Mouse (Mus musculus) hindbrain, embryonic 14.5 days (tissue): ENCODE results near the gene Vps8. TPM values are rescaled to one million over a fixed set of nuclear protein-coding genes. Genes with fewer than 3 reads are reported as not detected.
A peak's percentile ranks its signal among the peaks of the same experiment; 100 is the strongest.

ENCODE experiments used
- ATAC-seq: fragments of 200-750 bp; cut with Nextera tagmentation; 2 replicates; pipeline ENCODE4 v1.8.0; 2017; ENCODE audit warnings: moderate number of reproducible peaks, mild to moderate bottlenecking, moderate TSS enrichment, moderate library complexity; ENCODE audit not compliant: low FRiP score
- DNase-seq: peaks from one replicate; pipeline ENCODE4 v3.0.0-alpha.2; 2015; ENCODE audit warnings: low spot score
- H3K27ac ChIP-seq: fragments of 300-500 bp; sonication (generic); 2 replicates; pipeline ENCODE4 v1.5.1; 2014; ENCODE audit warnings: mild to moderate bottlenecking, moderate library complexity
- H3K27me3 ChIP-seq: fragments of 300-500 bp; sonication (generic); 2 replicates; pipeline ENCODE4 v1.6.1; 2014; ENCODE audit warnings: mild to moderate bottlenecking, low read length, mixed read lengths; ENCODE audit not compliant: control insufficient read depth, insufficient read depth
- H3K36me3 ChIP-seq: fragments of 300-500 bp; sonication (generic); replicated peaks from 2 replicates; pipeline ENCODE4 v1.6.1; 2014; ENCODE audit not compliant: control insufficient read depth, insufficient read depth
- H3K4me1 ChIP-seq: fragments of 300-500 bp; sonication (generic); replicated peaks from 2 replicates; pipeline ENCODE4 v1.6.1; 2014; ENCODE audit warnings: antibody characterized with exemption, low read length, mixed read lengths; ENCODE audit not compliant: control insufficient read depth, insufficient read depth
- H3K4me2 ChIP-seq: fragments of 300-500 bp; sonication (generic); replicated peaks from 2 replicates; pipeline ENCODE4 v1.6.1; 2014; ENCODE audit warnings: mild to moderate bottlenecking, moderate library complexity
- H3K4me3 ChIP-seq: fragments of 300-500 bp; sonication (generic); replicated peaks from 2 replicates; pipeline ENCODE4 v1.5.1; 2014; ENCODE audit warnings: mild to moderate bottlenecking, low read length
- H3K9ac ChIP-seq: fragments of 300-500 bp; sonication (generic); 2 replicates; pipeline ENCODE4 v1.6.1; 2014
- H3K9me3 ChIP-seq: fragments of 300-500 bp; sonication (generic); 2 replicates; pipeline ENCODE4 v1.6.1; 2016; ENCODE audit warnings: low read length; ENCODE audit not compliant: control insufficient read depth
- WGBS: fragments of 180-500 bp; shearing (Covaris S2); extraction: QIAGEN DNeasy Blood & Tissue Kit; methylation state at CpG from one replicate; pipeline ENCODE4 v1.1.7; 2014; 5-methylcytosine and 5-hydroxymethylcytosine counted together
- polyA plus RNA-seq: library from polyadenylated mRNA; unstranded; fragments of >200 nt; fragmentation: Nextera tagmentation; extraction: Ambion mirVana; gene quantifications from 2 replicates; pipeline ENCODE4 v1.2.1, GENCODE M21; 2014

Gene Vps8
- polyA plus RNA-seq, 1 experiment from 2014 or later: 37.0 TPM

DNA sequence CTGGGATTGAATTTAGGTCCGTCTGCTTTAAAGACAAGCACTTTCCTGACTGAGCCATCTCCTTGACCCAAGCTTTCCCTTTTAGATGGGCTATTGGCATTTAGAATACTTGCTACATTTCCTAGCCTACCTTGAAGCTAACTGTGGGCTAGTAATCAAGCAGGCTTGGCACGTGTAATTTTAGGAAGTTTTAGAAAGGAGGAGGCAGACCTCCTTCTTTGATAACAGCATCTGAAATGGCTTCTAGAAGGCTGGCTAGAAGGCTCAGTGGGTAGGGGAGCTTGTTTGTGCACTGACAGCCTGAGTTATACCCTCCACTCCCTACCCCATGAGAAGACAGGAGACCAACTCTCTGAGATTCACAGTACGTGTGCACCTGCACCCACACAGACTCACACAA is 9.1 kb upstream of the Vps8 start:
- DNase-seq (no peak), ATAC-seq (no peak)
- 91% methylated on average over 3 of the region's 3 CpGs for WGBS
- H3K9ac ChIP-seq: no peak overlapping the region
- no peak overlapping the region for H3K27ac ChIP-seq
- H3K36me3 ChIP-seq: no peaks in the 10 kb centered on the region
- H3K4me3 ChIP-seq: no peak overlapping the region
- H3K27me3 ChIP-seq: no peaks in the 10 kb centered on the region
- no peak overlapping the region for H3K4me2 ChIP-seq
- no peaks in the 10 kb centered on the region for H3K9me3 ChIP-seq
- no peaks in the 10 kb centered on the region for H3K4me1 ChIP-seq

DNA sequence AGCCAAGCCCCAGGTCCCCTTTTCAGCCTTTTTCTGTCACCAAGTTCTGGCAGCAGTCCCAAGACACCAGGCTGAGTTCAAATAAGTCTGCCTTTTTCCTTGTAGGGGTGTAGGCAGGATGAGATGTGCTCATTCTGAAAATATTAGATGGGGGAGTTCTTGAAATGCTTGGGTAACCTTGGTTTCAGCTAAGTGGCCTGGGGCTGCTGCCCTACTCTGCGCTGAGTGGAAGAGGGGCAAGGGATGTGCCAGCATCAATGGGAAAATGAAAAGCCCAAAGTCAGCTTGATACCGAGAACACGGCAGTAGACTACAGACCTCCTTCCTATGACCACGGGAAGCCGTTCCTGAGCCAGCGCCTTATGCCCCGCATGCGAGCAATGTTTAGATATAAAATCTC is 7.8 kb upstream of the Vps8 start:
- H3K36me3 ChIP-seq: no peaks in the 10 kb centered on the region
- H3K9ac ChIP-seq: no peak overlapping the region
- WGBS: 94% methylated on average over 8 of the region's 8 CpGs
- no peaks in the 10 kb centered on the region for H3K4me1 ChIP-seq
- H3K4me3 ChIP-seq: no peak overlapping the region
- no peak overlapping the region for H3K4me2 ChIP-seq
- no peaks in the 10 kb centered on the region for H3K9me3 ChIP-seq
- H3K27me3 ChIP-seq: no peaks in the 10 kb centered on the region
- ATAC-seq: no peak
- no peak for DNase-seq
- H3K27ac ChIP-seq: no peak overlapping the region

DNA sequence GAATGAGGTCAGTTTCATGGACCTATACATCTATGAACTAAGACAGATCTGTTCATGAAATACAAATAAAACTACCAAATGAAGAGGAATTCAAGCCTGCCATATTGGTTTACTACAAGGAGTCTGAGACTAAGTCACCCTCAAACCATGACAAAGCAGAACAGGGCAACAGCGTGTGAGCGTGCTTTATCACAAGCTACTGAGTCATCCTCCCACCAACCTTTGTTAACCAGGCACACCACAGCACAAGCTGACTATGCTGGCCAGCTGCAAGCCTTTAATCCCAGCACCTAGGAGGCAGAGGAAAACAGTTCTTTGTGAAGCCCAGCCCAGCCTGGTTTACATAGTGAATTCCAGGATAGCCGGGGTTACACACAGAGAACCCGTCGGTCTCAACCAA is 4.9 kb upstream of the Vps8 start:
- H3K36me3 ChIP-seq: no peaks in the 10 kb centered on the region
- H3K4me1 ChIP-seq: no peaks in the 10 kb centered on the region
- H3K4me3 ChIP-seq: no peak overlapping the region
- ATAC-seq (no peak), DNase-seq (no peak)
- no peak overlapping the region for H3K9ac ChIP-seq
- H3K9me3 ChIP-seq: no peaks in the 10 kb centered on the region
- 51% methylated on average over 5 of the region's 5 CpGs for WGBS
- H3K27ac ChIP-seq: no peak overlapping the region
- no peak overlapping the region for H3K4me2 ChIP-seq
- no peaks in the 10 kb centered on the region for H3K27me3 ChIP-seq

DNA sequence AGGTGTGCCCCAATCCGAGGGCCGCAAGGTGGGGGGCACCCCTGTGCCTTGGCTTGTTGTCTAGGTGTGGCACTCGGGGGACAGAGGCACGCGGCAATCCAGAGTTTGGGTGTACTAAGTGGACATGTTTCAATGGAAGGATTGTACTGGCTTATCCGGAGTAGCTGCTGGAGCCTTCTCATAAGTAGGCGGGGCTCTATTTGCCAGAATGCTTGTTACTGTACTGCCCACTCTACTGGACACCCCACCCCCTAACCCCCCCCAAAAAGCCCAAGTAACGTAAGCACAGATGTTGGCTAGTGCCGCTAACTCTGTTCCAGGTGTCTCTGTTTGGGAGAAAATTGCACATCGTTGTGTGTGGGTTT is 610 bp downstream of the Vps8 start:
- Histone ChIP-seq H3K4me2 (peak overlapping the region; percentile 92), H3K4me3 (peak overlapping the region; percentile 91), H3K9me3 (no peaks in the 10 kb centered on the region), H3K27me3 (no peaks in the 10 kb centered on the region), H3K27ac (peak overlapping the region; percentile 78), H3K36me3 (no peaks in the 10 kb centered on the region), H3K9ac (peak overlapping the region; percentile 93), H3K4me1 (peaks cover 10% of the 10 kb centered on the region)
- DNase-seq (peak; percentile 24), ATAC-seq (no peak; the same call in 1 of the 2 replicates)
- 3% methylated on average over 10 of the region's 10 CpGs for WGBS

DNA sequence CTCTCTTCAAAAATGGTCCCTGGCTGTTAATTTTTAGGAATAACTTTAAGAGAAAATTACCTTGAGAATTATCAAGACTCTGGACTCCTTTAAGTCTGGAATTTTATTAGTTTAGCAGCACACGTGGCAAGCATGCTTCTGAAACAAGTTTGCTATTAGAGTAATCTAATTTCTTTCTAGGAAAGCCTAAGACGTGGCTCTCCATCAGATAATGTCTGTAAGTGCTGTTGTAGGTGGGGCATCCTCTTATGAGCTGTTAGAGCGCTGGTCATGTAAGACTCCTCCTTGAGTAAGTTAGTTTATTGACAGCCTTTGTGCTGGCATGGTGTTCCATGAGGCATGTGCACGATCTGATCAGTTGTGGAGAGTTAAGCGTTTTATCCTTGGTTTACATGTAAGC is 5.2 kb downstream of the Vps8 start:
- Histone ChIP-seq H3K27me3 (no peaks in the 10 kb centered on the region), H3K36me3 (no peaks in the 10 kb centered on the region), H3K4me1 (peaks cover 10% of the 10 kb centered on the region), H3K27ac (no peak overlapping the region), H3K4me3 (no peak overlapping the region), H3K4me2 (no peak overlapping the region), H3K9ac (no peak overlapping the region), H3K9me3 (0 out of 2 replicates have a peak, but pooled peaks cover 3% of the 10 kb centered on the region)
- WGBS: 85% methylated on average over 5 of the region's 5 CpGs
- ATAC-seq (no peak), DNase-seq (no peak)

DNA sequence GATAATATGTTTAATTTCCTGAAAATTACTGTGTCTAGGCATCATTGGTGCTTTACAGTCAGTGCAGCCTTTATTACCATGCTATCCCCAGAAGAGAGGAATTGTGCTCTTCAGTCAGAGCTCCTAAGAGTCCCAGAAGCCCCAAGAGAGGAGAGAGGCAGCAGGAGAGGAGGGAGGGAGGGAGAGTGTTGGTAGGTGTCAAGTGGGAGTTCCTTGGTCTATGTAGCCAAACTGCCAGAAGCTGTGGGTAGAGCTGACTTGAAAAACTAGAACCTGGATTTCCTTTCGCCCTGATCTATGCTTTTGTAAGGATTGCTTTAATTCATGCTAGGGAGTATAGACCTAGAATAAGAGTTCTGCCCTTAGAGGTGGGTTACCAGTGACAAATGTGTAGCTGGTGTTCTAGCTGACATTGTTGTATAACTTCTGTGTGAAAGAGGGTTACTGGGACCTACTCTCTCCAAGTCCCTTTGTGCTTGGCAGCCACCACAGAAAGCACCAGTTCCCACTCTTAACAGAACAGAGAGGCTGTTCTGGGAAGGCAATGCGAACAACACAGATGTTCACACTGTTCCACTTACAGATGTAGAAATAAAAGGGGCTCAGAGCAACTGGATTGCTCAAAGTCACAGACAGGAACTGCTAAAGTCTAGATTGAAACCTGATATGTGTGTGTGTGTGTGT is 7.6 kb downstream of the Vps8 start:
- Histone ChIP-seq H3K9ac (no peak overlapping the region), H3K4me1 (no peaks in the 10 kb centered on the region), H3K36me3 (peaks cover 7% of the 10 kb centered on the region; the same call in 1 of the 2 replicates), H3K9me3 (0 out of 2 replicates have a peak, but pooled peaks cover 3% of the 10 kb centered on the region), H3K4me3 (no peak overlapping the region), H3K4me2 (no peak overlapping the region), H3K27me3 (no peaks in the 10 kb centered on the region), H3K27ac (no peak overlapping the region)
- DNase-seq (no peak), ATAC-seq (no peak)
- 93% methylated on average over 2 of the region's 2 CpGs for WGBS

DNA sequence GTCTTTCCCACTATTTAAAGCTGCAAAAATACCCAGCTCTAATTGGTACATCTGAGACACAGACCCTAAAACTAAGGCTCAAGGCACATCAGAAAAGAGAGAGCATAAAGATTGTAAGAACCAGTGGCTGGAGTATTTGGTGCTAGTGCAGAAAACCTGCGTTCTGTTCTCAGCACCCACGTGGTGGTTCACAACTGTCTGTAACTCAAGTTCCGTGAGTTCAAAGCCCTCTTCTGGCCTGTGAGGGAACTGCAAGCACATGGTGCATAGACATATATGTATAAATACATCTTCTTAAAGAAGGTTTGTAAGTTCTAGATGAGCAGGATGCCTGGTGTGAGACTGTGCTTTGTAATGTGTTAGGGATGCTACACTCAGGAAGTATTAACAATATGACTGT is 8.7 kb downstream of the Vps8 start:
- Histone ChIP-seq H3K4me2 (no peak overlapping the region), H3K27ac (no peak overlapping the region), H3K36me3 (peaks cover 15% of the 10 kb centered on the region), H3K9me3 (0 out of 2 replicates have a peak, but pooled peaks cover 3% of the 10 kb centered on the region), H3K27me3 (no peaks in the 10 kb centered on the region), H3K9ac (no peak overlapping the region), H3K4me1 (no peaks in the 10 kb centered on the region), H3K4me3 (no peak overlapping the region)
- ATAC-seq (no peak), DNase-seq (no peak)
- 80% methylated on average over 3 of the region's 3 CpGs for WGBS

DNA sequence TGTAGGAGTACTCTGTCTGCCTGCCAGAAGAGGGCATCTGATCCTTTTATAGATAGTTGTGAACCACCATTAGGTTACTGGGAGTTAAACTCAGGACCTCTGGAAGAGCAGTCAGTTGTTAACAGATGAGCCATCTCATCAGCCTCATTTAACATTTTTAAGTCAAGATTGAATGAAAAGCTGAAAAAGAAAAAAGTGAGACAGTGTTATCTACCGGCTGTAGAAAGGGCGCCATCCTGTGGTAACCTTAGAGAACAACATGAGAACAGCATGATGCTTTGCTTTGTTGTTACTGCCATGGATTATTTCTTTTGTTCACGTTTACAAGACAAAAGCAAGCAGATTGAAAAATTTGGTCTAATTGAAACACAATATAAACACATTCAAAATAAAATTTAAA is 10.6 kb downstream of the Vps8 start:
- Histone ChIP-seq H3K4me1 (no peaks in the 10 kb centered on the region), H3K27ac (no peak overlapping the region), H3K9me3 (0 out of 2 replicates have a peak, but pooled peaks cover 3% of the 10 kb centered on the region), H3K4me3 (no peak overlapping the region), H3K27me3 (no peaks in the 10 kb centered on the region), H3K9ac (no peak overlapping the region), H3K4me2 (no peak overlapping the region), H3K36me3 (peaks cover 30% of the 10 kb centered on the region)
- no peak for ATAC-seq
- WGBS: 42% methylated on average over 3 of the region's 3 CpGs
- no peak for DNase-seq

DNA sequence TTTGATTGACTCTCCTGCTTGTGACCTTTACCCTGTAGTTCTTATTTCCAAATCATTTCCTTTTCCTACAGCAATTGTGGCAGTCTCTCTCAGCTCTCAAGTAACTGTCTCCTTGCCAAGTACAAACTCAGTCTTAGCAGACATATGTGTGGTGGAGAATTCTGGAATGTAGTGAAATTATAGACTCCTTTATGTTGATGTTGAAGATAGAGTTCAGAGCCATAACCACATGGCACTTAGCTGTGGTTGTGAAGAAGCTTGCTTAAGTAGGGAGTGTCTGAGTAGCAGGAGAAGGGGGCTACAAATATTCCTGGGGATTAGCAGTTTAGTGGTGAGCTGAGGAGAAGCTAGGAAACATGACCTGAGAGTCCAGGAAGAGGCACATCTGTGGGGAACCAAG is 18.1 kb downstream of the Vps8 start:
- peaks cover 51% of the 10 kb centered on the region for H3K36me3 ChIP-seq
- no peak overlapping the region for H3K4me3 ChIP-seq

More for the DNA sequence above, 18.1 kb downstream of the Vps8 start:
- no peaks in the 10 kb centered on the region for H3K4me1 ChIP-seq
- no peaks in the 10 kb centered on the region for H3K27me3 ChIP-seq
- no peaks in the 10 kb centered on the region for H3K9me3 ChIP-seq
- DNase-seq (no peak), ATAC-seq (no peak)
- H3K4me2 ChIP-seq: no peak overlapping the region
- H3K27ac ChIP-seq: no peak overlapping the region
- H3K9ac ChIP-seq: no peak overlapping the region
